Mouse (Mus musculus) embryo, embryonic 10 days (tissue): ENCODE results near the gene Ccdc110.

Experiments used
- DNase-seq: peaks from one replicate; pipeline ENCODE4 v3.0.0-alpha.2; 2015; ENCODE audit warnings: low spot score

Gene Ccdc110

DNA sequence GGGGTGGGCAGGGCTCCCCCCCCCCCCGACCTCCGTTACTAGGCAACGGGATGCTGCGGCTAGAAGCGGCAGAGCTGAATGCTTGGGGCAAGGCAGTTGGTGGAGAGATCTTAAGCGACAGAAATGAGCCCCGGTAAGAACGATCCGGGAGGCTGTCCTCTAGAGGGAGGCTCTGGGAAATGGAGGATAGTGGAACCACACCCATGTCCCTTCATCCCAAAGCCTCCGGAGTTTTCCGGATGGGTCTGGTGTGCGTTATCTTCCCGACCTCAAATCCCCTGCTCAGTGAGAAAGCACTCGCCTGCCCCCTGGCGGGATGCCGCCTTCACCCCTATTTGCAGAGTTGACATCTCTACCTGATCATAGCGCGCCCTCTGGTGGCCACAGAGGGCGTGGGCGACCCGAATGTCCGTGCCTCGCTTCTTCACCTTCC lies at the start of gene Ccdc110:
TSS of gene Ccdc110 (plus strand) at position 38 of the 433 bp plus-strand sequence.
- peak; percentile 95 for DNase-seq

DNA sequence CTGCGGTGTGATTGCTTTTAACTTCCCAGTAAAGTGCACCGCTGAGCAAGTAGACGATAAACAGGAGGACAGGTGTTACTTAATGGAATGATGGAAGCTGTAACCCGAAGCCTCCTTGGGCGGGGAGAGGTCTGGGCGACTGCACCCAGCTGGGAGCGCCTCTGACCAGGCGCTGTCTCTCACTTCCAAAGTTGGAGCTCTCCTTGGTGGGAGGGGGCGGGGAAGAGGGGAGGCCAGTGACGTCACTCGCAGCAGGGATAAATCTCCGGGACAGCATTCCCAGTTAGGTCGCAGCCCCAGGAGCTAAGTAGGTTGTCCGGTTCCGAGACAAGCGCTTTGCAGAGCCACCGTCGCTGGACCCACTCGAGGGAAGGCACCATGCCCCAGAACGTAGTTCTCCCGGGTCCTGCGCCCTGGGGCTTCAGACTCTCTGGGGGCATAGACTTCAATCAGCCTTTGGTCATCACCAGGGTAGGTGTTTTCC lies 49.2 kb upstream of the Ccdc110 start, which contains the start of gene Pdlim3:
TSS of gene Pdlim3 (plus strand) at position 260 of the 484 bp plus-strand sequence.
- DNase-seq = peak; percentile 74

DNA sequence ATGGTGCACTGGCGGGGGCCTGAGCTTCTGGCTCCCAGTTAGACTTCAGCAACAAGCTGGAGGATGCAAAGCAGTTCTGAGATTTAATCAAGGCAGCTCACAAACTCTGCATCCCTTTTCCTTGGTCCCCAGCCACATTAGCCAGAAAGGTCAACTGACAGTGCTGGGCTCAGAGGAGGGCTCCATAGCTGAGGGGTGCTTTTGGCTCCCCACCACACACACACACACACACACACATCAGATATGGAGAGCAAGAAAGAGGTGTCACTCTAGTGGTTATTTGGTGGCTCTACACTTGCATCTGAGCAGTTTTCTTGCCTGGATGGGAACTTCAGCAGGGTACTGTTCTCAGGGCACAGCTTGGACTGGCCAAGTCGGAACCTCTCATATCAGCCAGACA lies 48.6 kb upstream of the Ccdc110 start:
- DNase-seq = peak; percentile 16

DNA sequence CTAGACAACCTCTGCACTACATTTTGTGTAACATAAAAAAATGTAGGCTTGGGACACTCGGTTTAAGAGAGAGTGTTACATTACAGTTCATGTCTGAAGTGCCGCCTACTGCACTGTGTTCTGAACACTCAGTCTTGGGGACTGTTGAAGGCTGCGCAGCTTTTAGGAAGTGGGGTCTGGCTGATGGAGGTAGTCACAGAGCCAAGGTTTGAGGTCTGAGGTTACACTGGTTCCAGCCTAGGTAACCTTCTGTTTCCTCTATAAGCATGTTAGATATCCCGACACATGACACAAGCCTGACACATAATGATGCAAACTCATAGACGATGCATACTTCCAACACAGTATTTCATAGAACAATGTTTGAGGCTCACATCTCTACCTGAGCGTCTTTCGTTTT lies 44.7 kb upstream of the Ccdc110 start:
- DNase-seq = no peak

DNA sequence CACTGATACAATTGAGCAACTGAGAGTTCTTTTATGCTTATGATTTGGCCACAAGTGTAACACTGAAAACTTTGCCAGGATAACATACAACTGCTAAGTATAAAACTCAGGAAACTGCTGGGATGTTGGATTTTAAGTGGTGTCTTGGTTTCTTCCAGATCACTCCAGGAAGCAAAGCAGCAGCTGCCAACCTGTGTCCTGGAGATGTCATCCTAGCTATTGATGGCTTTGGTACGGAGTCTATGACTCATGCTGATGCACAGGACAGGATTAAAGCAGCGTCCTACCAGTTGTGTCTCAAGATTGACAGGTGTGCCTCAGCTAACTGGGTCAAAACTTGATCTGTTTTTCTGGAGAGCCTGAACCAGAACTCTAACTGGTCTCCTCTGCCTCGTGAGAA lies 37.8 kb upstream of the Ccdc110 start:
- no peak for DNase-seq

DNA sequence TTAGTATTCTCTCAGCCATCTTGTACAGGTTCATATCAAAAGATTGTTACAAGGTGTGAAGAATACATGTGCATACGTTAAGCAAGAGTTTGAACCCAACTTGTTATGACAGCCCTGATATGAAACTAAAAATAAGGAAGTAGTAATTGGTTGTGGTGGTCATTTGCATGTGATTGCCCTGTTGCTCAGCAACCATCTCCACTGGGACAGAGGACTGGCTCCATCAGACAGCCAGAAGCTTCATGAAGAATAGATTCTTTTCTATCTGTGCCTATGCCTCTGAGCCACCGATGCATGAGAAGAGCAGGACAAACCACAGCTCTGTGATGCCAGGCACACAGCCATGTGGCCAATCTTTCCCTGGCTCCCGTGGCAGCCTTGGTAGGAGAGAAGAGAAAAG lies 34.6 kb upstream of the Ccdc110 start:
- no peak for DNase-seq

DNA sequence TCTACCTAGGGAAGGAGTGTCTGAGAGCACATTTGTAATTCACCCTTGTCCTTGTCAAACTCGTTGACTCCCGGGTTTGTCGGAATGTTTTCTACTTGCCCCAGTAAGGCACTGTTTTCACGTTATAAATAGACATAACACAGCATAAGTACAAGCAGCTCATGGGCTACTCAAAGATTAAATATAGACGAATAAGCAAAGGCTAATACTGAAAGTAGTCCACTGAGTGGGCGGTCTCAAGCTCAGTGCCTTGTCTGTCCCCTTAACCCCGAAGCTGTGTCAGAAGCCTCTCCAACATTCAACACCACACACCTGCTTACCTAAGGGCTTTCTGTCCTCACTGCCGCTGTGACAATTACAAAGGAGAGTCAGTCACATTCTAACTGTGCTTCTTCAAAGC lies 32.8 kb upstream of the Ccdc110 start:
- no peak for DNase-seq

DNA sequence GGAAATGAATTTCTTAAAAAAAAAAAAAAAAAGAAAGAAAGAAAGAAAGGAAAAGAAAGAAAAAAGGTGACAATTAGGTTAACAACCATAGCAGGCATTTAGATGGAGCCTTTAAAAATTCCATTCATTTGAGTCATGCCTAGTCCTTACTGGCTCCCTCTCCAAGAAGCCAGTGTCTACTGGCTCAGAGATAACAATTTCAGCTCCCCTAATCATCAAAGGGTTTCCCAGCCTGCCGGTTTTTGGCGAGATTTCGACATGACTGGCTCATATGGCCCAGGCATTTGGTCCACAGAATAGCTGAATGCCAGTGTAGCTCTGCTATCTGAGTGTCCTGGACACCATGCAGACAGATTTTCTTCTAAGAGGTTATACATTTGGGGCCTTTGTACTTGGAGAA lies 30.8 kb upstream of the Ccdc110 start:
- DNase-seq = peak; percentile 9

DNA sequence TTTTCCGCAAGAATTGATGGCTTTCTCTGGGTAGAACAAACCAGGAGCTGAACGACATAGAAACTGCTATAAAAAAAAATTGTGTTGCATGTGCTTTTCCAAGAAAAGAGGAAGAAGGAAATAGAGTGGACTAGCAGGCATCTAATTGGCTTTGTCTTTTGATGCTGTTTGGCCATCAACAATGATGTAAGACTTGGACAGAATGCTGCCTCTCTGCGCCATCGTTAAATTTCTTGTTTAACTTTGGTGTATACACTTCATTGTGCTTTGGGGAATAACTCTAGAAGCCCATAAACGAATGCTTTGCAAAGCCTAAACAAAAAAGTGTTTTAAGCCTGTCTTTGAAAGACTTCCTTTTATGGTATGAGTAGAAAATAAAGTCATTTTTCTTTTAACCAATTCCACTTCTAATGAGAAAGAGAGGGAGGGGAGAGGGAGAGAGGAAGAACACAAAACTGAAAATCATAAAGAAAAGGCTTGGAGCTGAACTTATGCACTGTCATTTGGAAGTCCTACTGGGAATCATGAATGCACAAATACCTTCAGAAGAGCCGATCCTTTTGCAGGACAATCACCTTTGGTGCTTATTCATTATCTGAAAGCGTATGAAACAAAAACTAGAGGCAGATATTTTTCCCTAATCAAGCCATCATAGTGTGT lies 28.7 kb upstream of the Ccdc110 start:
- DNase-seq = no peak

DNA sequence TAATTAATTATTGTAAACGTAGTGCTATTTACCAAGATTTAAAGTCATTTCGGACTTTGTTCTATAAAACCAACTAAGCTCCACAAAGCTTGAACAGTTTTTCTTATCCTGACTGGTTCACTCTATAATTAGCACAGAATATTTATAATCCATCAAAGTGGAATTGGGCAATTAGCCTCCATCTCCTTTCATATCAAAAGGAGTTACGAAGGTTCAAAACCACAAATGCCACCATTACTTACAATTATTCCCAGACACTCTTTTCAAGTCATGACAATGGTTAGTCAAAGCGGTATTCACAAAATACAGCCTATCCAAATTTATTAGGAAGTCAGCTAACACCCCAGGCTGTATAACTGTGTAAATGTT lies 28.2 kb upstream of the Ccdc110 start:
- DNase-seq = no peak

DNA sequence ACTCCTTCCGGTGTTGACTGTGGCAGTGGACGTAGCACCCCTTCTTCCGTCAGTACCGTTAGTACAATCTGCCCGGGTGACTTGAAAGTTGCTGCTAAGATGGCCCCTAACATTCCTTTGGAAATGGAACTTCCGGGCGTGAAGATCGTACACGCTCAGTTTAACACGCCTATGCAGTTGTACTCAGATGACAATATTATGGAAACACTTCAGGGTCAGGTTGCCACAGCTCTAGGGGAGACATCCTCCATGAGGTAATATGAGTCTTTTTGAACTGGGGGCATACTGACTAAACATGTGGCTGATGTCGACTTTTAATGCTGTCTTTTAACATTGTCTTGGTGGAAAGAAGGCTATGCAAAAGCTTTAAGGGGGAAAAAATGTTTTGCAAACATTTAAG lies 20.7 kb upstream of the Ccdc110 start:
- no peak for DNase-seq

DNA sequence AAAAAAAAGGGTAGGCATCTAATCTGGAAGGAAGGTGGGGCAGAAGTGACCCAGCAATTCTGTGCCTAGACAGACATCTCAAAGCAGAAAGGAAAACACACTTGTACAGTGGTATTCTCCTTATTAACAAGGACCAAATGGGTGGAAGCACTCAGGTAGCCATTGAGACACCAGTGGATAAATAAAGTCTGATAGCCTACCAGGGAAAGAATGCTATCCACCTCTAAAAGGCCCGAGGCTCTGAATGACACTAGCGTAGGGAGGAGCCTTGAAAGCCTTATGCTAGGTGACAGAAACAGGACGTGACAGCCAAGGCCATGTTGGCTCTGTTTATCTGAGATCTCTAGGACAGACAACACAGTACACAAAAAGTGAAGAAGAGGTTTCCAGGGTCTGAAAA lies 17.9 kb upstream of the Ccdc110 start:
- DNase-seq = no peak

DNA sequence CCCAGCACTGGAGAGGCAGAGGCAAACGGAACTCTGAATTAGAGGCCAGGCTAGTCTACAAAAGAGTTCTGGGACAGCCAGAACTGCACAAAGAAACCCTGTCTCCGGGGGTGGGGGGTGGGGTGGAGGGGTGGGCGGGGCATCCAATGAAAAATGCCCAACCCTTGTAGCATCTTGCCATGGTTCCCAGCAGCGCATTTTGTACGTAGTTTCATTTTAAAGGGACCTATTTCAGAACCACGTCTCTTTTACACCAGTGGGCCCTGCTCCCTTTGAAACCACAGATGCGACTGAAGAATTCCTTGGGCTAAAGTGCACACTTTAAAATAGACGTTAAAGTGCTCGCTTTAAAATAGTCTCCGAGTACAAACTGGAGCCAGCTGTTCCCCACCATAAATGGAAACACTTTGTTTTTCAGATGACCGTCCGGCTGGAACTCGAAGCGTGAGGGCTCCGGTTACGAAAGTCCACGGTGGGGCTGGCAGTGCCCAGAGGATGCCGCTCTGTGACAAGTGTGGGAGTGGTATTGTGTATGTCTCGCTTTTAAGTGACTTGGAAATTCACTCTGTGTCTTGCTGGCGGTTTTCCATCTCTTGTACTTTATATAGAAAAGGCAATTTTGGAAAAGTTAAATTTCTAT lies 17.3 kb upstream of the Ccdc110 start:
- DNase-seq = no peak

DNA sequence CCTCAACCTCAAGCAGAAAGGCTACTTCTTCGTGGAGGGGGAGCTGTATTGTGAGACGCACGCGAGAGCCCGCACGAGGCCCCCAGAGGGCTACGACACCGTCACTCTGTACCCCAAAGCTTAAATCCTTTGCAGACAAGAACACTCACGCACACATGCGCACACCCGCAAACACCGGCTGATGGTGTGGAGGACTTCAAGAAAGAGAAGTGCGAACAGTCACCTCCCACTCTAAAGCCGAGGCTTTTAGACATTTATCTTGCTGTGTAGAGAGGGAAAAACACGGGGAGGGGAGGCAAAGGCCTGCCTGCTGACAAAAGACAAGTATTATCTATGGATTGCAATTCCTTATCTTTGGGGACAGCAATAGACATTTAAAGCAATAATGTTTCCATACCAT lies 15.5 kb upstream of the Ccdc110 start:
- DNase-seq = no peak

DNA sequence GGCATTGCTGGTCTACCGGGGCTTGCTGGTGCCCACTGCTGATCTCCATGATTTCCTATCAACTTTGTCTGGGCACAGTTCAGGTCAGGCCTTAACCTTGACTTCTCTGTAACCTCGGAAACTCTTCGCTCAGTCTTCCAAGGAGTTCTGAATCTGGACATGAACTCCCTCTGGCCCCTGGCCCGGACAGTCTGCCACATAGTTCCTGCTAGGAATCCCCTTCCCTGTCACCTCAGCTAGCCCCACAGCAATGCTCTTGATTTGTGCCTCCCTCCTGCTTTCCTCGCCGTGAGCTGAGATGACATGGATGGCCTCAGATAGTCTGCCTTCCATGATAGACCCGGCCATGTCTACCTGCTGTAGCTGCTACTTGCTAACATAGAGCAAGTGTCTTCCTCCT lies 14.0 kb upstream of the Ccdc110 start:
- DNase-seq = no peak

DNA sequence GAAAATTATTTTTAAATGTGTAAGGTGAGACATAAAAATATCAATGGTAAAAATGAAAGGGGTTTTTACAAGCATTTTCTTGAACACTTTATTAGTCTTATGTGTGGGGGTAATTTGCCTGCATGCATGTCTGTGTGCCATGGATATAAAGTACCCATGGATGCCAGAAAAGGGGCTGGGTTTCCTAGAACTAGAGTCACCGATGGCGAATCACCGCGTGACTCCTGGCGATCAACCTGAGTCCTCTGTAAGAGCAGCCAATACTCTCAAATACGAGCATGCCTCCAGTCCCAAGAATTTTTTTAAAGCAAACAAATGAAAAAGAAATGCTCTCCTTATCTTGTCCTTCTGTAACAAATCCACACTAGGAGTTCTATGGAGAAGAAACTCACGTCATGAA lies 12.3 kb upstream of the Ccdc110 start:
- no peak for DNase-seq

DNA sequence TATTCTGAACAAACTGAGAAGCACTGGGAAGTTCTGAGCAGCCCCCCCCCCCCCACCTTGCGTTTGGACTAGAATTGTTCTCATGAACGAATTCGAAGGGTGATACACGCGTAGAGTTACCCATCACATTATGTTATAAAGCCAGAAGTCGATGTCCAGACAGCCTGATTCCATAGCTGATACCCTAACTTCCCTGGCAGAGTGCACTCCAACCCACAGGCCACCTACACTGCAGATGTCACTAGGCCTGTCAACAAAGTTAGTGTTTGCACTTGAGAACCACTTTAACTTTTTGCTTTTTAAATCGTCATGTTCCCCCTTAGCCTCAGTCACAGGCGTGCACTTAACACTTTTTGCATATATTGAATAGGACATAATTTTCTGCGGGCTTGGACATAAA lies 2.6 kb downstream of the Ccdc110 start:
- no peak for DNase-seq

DNA sequence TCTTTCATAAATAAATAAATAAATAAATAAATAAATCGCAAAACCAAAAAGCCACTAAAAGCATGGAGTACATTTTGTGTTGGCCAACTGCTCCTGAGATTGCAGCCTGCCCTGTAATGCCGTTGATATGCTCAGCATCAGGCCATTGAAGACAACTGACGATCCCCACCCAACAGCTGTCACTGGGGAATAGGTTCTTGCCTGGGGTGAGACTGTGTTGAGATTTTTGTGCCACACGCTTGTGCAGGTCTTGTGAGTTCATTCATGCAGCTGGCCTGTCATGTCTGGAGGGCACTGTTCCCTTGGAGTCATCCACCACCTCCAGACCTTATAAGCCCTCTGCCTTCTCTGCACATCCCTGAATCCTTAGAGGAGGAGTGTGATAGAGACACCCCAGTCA lies 11.9 kb downstream of the Ccdc110 start:
- DNase-seq = no peak

DNA sequence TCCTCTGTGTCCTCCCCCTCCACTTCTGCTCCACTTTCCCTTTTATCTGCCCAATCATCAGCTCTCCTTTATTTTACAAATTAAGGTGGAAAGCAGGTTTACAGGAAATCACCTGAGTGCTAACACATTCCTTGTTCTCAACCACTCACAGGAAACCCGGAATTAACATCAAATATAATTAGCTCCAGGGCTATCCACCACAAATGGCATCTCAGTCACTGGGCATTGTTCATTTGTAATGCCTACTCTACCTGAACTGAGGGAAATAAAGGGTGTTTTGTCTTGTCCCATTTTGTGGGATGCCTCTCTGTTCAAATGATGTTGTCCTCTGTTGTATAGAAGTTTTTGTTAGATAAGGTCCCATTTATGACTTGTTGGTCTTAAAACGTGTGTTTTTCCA lies 16.2 kb downstream of the Ccdc110 start:
- no peak for DNase-seq

DNA sequence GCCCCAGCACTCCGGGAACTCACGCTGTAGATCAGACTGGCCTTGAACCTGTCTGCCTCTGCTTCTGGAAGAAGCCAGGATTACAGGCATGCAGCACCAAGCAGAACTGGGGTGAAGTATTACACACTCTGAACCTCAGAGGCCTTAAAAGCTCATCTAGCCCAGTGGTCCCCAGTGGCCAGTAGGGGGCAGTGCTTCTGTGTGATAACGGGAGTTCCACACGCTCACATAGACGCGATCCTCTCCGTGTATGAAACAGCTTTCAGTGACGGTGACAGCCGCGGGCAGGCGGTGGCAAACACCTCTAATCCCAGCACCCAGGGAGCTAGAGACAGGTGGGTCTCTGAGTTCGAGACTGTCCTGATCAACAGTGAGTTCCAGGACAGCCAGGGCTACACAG lies 36.5 kb downstream of the Ccdc110 start:
- no peak for DNase-seq

DNA sequence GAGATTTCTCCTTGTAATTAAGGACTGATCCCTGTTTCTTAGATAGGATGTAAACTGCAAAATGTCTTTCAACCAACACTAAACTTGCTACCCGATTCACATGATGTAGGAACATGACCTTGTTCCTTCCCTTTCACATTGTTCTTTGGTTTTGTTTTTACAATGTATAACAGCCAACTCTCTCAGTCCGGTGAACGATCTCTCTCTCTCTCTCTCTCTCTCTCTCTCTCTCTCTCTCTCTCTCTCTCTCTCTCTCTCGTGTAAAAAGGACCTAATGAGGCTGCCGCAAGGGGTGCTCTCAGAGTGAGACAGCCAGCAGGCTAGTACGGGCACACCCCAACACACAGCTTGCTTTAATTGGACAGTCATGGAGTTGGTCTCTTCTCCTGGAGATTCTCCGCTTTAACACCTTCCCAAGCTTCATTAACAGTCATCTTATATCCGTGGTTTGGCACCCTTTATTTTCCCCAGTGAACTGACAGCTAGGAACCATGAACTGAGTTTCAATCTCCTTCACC lies 39.6 kb downstream of the Ccdc110 start:
- DNase-seq = no peak

DNA sequence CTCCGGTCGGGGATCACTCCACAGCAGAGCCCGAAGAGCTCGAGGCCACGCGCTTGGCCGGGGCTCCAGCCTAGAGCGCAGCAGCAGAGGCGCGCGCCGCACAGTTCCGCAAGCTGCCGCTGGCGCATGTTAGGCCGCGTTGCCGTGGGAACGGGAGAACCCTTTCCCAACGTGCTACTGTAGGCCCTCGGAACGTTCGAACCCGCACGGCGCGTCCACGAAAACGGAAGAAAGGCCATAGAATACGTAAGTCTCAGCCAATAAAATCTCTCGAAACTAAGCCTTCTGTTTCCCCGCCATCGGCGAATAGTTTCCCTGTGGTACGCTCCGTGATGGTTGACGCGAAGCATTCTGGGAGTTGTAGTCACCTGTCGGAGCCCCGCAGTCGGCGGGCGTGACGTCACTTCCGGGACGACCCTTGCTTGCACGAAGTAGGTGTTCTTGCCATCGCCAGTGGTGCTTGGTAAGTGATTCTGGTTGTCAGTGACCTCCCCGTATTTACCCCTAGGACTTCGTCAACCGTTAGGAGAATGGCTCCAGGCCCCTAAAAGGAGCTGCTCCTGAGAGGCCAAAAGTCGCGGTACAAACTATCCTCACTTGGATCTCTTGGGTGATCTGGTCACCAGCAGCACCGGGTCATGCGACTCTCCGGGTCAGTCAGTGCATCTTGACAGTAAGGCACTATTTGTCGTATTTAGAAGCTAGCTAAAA lies 40.9 kb downstream of the Ccdc110 start, which contains the start of the genes 1700029J07Rik and Ufsp2:
TSS of gene 1700029J07Rik (minus strand) at position 127 of the 711 bp plus-strand sequence.
TSS of gene Ufsp2 (plus strand) at position 403 of the 711 bp plus-strand sequence.
- peak; percentile 99 for DNase-seq
